Mouse (Mus musculus) intestine, embryonic 15.5 days (tissue): ENCODE measurements around the gene Sprr2f. TPM values are rescaled to one million over a fixed set of nuclear protein-coding genes. Genes with fewer than 3 reads are reported as not detected.
A peak's percentile ranks its signal among the peaks of the same experiment; 100 is the strongest.

Experiments used
- ATAC-seq: fragments of 200-750 bp; cut with Nextera tagmentation; 2 replicates; pipeline ENCODE4 v1.8.0; 2017; ENCODE audit warnings: moderate TSS enrichment, moderate library complexity
- H3K27ac ChIP-seq: fragments of 300-500 bp; sonication (generic); 2 replicates; pipeline ENCODE4 v1.5.1; 2015; ENCODE audit warnings: mild to moderate bottlenecking, inconsistent platforms
- H3K27me3 ChIP-seq: fragments of 300-500 bp; sonication (generic); replicated peaks from 2 replicates; pipeline ENCODE4 v1.6.1; 2015; ENCODE audit warnings: inconsistent platforms
- H3K36me3 ChIP-seq: fragments of 300-500 bp; sonication (generic); 2 replicates; pipeline ENCODE4 v1.6.1; 2015; ENCODE audit warnings: inconsistent platforms
- H3K4me1 ChIP-seq: fragments of 300-500 bp; sonication (generic); replicated peaks from 2 replicates; pipeline ENCODE4 v1.6.1; 2015; ENCODE audit warnings: inconsistent platforms
- H3K4me2 ChIP-seq: fragments of 300-500 bp; sonication (generic); replicated peaks from 2 replicates; pipeline ENCODE4 v1.6.1; 2015; ENCODE audit warnings: mild to moderate bottlenecking, inconsistent platforms
- H3K4me3 ChIP-seq: fragments of 300-500 bp; sonication (generic); replicated peaks from 2 replicates; pipeline ENCODE4 v1.5.1; 2015; ENCODE audit warnings: inconsistent platforms
- H3K9ac ChIP-seq: fragments of 300-500 bp; sonication (generic); 2 replicates; pipeline ENCODE4 v1.6.1; 2015; ENCODE audit warnings: inconsistent platforms
- H3K9me3 ChIP-seq: fragments of 300-500 bp; sonication (generic); 2 replicates; pipeline ENCODE4 v1.6.1; 2016; ENCODE audit warnings: inconsistent platforms
- WGBS: fragments of 180-500 bp; shearing (Covaris S2); methylation state at CpG from one replicate; pipeline ENCODE4 v1.1.7; 2015; 5-methylcytosine and 5-hydroxymethylcytosine counted together
- polyA plus RNA-seq: library from polyadenylated mRNA; unstranded; fragments of >200 nt; fragmentation: Nextera tagmentation; extraction: Ambion mirVana; gene quantifications from 2 replicates; pipeline ENCODE4 v1.2.1, GENCODE M21; 2015

The Sprr2f gene
- not detected in 2 replicates for polyA plus RNA-seq

DNA sequence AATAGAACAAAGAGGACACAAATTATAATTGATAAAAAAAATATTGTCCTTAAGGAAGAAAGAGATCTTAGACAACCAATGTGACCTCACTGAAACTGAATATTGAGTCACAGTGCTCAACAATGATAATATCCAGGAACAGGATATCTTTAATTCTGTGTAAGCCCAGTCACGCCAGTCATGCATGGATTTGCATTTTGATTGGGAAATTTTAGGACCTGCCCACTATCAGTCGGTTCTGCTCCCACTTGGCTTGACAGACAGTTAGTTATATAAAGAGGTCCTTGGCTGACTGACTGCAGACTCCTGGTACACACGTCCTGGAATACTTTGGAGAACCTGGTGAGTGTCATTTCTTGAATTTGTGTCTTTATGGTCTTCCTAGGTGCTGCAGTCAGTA lies at the start of gene Sprr2f:
Gene Sprr2f (plus strand): TSS at position 301 of the 400 bp plus-strand sequence.
- H3K36me3 ChIP-seq = no peaks in the 10 kb centered on the region
- H3K4me1 ChIP-seq = no peaks in the 10 kb centered on the region
- ATAC-seq = no peak
- 62% methylated on average over 3 of the region's 3 CpGs for WGBS
- no peak within 1 kb of the TSS for H3K4me2 ChIP-seq
- H3K27me3 ChIP-seq = no peaks in the 10 kb centered on the region
- H3K4me3 ChIP-seq = no peak within 1 kb of the TSS
- no peak within 1 kb of the TSS for H3K27ac ChIP-seq
- no peaks in the 10 kb centered on the region for H3K9me3 ChIP-seq
- H3K9ac ChIP-seq = no peak within 1 kb of the TSS

DNA sequence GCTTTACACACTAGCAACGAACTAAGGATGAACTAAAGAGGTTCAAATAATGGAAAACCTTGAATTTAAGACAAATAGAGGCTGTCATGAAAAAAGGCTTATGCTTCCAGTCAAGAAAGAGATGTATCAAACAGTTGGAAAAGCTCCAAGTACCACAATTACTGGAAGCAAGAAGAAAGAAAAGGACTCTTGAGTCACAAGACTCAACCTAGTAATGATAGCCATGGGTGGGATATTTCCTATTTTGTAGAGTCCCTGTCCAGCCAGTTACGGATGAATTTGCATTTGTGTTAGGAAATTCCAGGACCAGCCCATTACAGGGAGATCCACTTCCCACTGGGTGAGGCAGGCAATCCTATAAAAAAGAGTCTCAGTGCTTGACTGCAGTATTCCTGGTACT lies 48.7 kb upstream of the Sprr2f start, which contains the start of gene Sprr2b:
Gene Sprr2b (plus strand): TSS at position 301 of the 400 bp plus-strand sequence.
- H3K4me3 ChIP-seq = no peak within 1 kb of the TSS
- 70% methylated on average over 2 of the region's 2 CpGs for WGBS
- no peaks in the 10 kb centered on the region for H3K4me1 ChIP-seq

DNA sequence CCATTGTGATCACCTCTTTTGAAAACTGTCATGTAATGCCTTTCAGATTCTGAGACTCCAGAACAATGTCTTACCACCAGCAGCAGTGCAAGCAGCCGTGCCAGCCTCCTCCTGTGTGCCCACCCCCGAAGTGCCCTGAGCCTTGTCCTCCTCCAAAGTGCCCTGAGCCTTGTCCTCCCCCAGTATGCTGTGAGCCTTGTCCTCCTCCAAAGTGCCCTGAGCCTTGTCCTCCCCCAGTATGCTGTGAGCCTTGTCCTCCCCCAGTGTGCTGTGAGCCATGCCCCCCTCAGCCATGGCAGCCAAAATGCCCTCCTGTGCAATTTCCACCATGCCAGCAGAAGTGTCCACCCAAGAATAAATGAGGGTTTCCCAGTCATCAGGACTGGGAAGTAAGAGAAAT lies 47.6 kb upstream of the Sprr2f start:
- Histone ChIP-seq H3K36me3 (no peaks in the 10 kb centered on the region), H3K4me1 (no peaks in the 10 kb centered on the region), H3K27ac (no peak overlapping the region), H3K4me3 (no peak overlapping the region), H3K4me2 (no peak overlapping the region), H3K27me3 (no peaks in the 10 kb centered on the region), H3K9me3 (no peaks in the 10 kb centered on the region), H3K9ac (no peak overlapping the region)
- no peak for ATAC-seq
- WGBS = 97% methylated on average over 2 of the region's 2 CpGs

More for the DNA sequence above, 48.7 kb upstream of the Sprr2f start, which contains the start of gene Sprr2b:
- Histone ChIP-seq H3K4me2 (no peak within 1 kb of the TSS), H3K36me3 (no peaks in the 10 kb centered on the region), H3K27me3 (no peaks in the 10 kb centered on the region), H3K9me3 (no peaks in the 10 kb centered on the region), H3K9ac (no peak within 1 kb of the TSS), H3K27ac (no peak within 1 kb of the TSS)
- ATAC-seq = no peak

DNA sequence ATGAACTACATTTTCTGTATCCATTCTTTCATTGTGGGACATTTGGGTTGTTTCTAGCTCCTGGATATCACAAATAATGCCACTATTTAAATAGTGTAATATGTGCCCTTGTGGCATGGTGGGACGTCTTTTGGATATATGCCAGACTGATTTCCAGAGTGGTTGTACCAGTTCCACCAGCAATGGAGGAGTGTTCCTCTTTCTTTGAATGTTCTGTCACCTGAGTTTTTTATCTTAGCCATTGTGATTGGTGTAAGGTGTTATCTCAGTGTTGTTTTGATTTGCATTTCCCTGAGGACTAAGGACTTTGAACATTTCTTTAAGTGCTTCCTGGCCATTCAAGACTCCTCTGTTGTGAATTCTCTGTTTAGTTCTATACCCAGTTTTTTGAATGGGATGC lies 28.7 kb upstream of the Sprr2f start:
- H3K9me3 ChIP-seq = no peaks in the 10 kb centered on the region
- ATAC-seq = peak; percentile 89
- no peak overlapping the region for H3K9ac ChIP-seq
- no peaks in the 10 kb centered on the region for H3K27me3 ChIP-seq
- no peak overlapping the region for H3K4me2 ChIP-seq
- H3K4me1 ChIP-seq = no peaks in the 10 kb centered on the region
- no peak overlapping the region for H3K4me3 ChIP-seq
- H3K36me3 ChIP-seq = no peaks in the 10 kb centered on the region
- 62% methylated on average over 1 of the region's 1 CpGs for WGBS
- no peak overlapping the region for H3K27ac ChIP-seq

GRCm38 (mm10) chr3:92338840-92339239 lies 26.1 kb upstream of the Sprr2f start, which contains the start of gene Sprr2d:
Gene Sprr2d, plus strand, starts transcription at chr3:92339140.
- no peaks in the 10 kb centered on the region for H3K9me3 ChIP-seq
- no peak within 1 kb of the TSS for H3K27ac ChIP-seq
- no peak within 1 kb of the TSS for H3K4me3 ChIP-seq
- no peak within 1 kb of the TSS for H3K4me2 ChIP-seq
- 88% methylated on average over 5 of the region's 5 CpGs for WGBS
- H3K36me3 ChIP-seq = no peaks in the 10 kb centered on the region
- ATAC-seq = no peak
- no peak within 1 kb of the TSS for H3K9ac ChIP-seq
- no peaks in the 10 kb centered on the region for H3K4me1 ChIP-seq
- no peaks in the 10 kb centered on the region for H3K27me3 ChIP-seq

GRCm38 (mm10) chr3:92351843-92352242 lies 13.1 kb upstream of the Sprr2f start, which contains the start of gene Sprr2e:
Gene Sprr2e, plus strand, starts transcription at chr3:92352143.
- H3K4me2 ChIP-seq = no peak within 1 kb of the TSS
- H3K4me1 ChIP-seq = no peaks in the 10 kb centered on the region
- no peak within 1 kb of the TSS for H3K4me3 ChIP-seq
- no peaks in the 10 kb centered on the region for H3K36me3 ChIP-seq
- no peaks in the 10 kb centered on the region for H3K9me3 ChIP-seq
- ATAC-seq = no peak
- H3K27me3 ChIP-seq = no peaks in the 10 kb centered on the region
- WGBS = 78% methylated on average over 2 of the region's 2 CpGs
- no peak within 1 kb of the TSS for H3K9ac ChIP-seq
- H3K27ac ChIP-seq = no peak within 1 kb of the TSS

DNA sequence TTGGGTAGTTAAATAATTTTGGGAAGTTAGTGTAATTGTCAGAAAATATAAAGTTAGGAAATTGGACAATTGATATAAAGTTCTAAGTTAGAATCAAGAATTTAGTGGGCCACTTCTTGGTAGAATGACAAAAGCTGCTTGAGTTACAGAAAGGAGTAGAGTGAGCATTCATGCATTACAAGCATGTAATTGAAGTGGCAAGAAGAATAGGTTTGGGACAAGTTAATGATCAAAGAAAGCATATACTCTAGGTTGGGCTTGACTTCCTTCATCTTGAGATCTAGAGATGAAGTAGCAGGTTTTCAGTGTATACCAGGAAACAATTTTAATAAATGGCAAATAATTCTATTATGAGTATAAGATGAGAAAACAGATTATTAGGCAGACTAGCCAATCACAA lies 3.4 kb upstream of the Sprr2f start:
- H3K9ac ChIP-seq = no peak overlapping the region
- H3K9me3 ChIP-seq = no peaks in the 10 kb centered on the region
- H3K36me3 ChIP-seq = no peaks in the 10 kb centered on the region
- no peaks in the 10 kb centered on the region for H3K4me1 ChIP-seq
- H3K27ac ChIP-seq = no peak overlapping the region
- H3K27me3 ChIP-seq = no peaks in the 10 kb centered on the region
- ATAC-seq = no peak
- no peak overlapping the region for H3K4me3 ChIP-seq
- no peak overlapping the region for H3K4me2 ChIP-seq

DNA sequence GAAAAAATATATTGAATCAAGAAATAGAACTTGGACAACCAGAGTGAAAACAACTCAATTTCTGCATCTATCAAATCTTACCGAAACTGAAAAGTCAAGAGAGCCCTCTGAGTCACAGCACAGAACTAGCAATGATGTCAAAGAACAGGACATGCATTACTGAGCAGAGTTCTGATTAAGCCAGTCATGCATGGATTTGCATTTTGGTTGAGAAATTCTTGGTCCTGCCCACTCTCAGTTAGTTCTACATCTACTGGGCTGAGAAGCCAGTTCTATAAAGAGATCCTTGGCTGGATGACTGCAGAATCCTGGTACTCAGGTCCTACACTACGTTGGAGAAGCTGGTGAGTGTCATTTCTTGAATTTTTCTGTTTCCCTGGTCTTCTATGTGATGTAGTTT lies 8.6 kb downstream of the Sprr2f start:
- 83% methylated on average over 2 of the region's 2 CpGs for WGBS
- no peak overlapping the region for H3K27ac ChIP-seq
- H3K4me3 ChIP-seq = no peak overlapping the region
- H3K9me3 ChIP-seq = no peaks in the 10 kb centered on the region
- H3K9ac ChIP-seq = no peak overlapping the region
- no peaks in the 10 kb centered on the region for H3K27me3 ChIP-seq
- H3K4me2 ChIP-seq = no peak overlapping the region
- no peaks in the 10 kb centered on the region for H3K4me1 ChIP-seq
- H3K36me3 ChIP-seq = no peaks in the 10 kb centered on the region
- ATAC-seq = no peak

DNA sequence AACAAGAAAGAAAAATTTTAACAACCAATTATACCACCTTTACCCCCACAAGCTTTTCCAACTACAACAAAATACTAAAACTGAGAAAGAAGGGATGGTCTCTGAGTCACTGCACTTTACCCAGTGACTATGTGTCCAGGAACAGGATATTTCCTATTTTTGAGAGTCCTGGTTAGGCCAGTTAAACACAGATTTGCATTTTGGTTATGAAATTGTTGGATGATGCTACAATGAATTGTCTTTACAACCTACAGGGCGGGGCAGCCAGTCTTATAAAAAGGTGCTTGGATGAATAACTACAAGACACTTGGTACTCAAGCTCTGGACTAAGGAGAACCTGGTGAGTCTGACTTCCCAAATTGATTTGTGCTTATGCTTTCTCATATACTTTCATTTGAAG lies 20.4 kb downstream of the Sprr2f start, which contains the start of gene Sprr2h:
Gene Sprr2h (plus strand): TSS at position 301 of the 400 bp plus-strand sequence.
- Histone ChIP-seq H3K4me1 (no peaks in the 10 kb centered on the region), H3K4me3 (no peak within 1 kb of the TSS), H3K36me3 (no peaks in the 10 kb centered on the region), H3K4me2 (no peak within 1 kb of the TSS), H3K27me3 (no peaks in the 10 kb centered on the region), H3K9me3 (no peaks in the 10 kb centered on the region), H3K9ac (no peak within 1 kb of the TSS), H3K27ac (no peak within 1 kb of the TSS)
- 91% methylated on average over 1 of the region's 1 CpGs for whole genome bisulfite sequencing
- no peak for ATAC-seq

DNA sequence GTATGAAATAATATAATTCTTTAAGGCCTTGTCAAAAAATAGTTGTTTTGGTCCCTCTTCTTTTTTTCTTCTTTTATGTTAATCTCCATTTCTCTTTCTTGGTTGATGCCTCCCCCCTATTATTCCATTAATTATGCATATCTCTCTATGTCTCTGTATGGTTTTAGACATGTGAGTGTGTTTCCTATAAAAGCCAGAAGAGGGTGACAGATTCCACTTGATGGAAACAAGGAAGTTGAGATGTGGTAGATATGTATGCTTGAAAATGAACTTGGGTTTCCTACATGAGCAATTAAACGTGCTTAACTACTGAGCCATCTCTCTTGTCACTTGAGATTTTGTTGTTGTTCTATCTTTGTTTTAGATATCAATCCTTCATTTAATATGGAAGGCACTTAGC lies 29.3 kb downstream of the Sprr2f start:
- 62% methylated on average over 1 of the region's 1 CpGs for WGBS
- no peak for ATAC-seq
- Histone ChIP-seq H3K4me3 (no peak overlapping the region), H3K9me3 (no peaks in the 10 kb centered on the region), H3K27ac (no peak overlapping the region), H3K36me3 (no peaks in the 10 kb centered on the region), H3K4me1 (no peaks in the 10 kb centered on the region), H3K9ac (no peak overlapping the region), H3K4me2 (no peak overlapping the region), H3K27me3 (no peaks in the 10 kb centered on the region)

GRCm38 (mm10) chr3:92407691-92408090 lies 42.7 kb downstream of the Sprr2f start, which contains the start of gene Sprr2i:
Gene Sprr2i, plus strand, starts transcription at chr3:92407991.
- no peaks in the 10 kb centered on the region for H3K27me3 ChIP-seq
- no peak within 1 kb of the TSS for H3K4me2 ChIP-seq
- H3K36me3 ChIP-seq = no peaks in the 10 kb centered on the region
- H3K9ac ChIP-seq = no peak within 1 kb of the TSS
- H3K4me3 ChIP-seq = no peak within 1 kb of the TSS
- ATAC-seq = no peak
- no peaks in the 10 kb centered on the region for H3K4me1 ChIP-seq
- WGBS = 87% methylated on average over 2 of the region's 2 CpGs
- no peaks in the 10 kb centered on the region for H3K9me3 ChIP-seq
- no peak within 1 kb of the TSS for H3K27ac ChIP-seq
